Comparison of ENCODE assay signal across 15 mouse cellular contexts in genomic region chr1:87711938-87712613, GRCm38 (mm10). TPM values are rescaled to one million over a fixed set of nuclear protein-coding genes. Genes with fewer than 3 reads are reported as not detected.
DNase-seq lines count a peak whose midpoint lies in the region; ATAC-seq lines count a peak whose summit lies in the region.
"Had no signal": no experiment of that assay in that cellular context is flagged by ENCODE, and none has a peak within 500 bp of the region (broad histone marks: within the 10 kb centered on the region; RNA-seq: fewer than 3 reads in every experiment).

No protein-coding gene starts in this region.

- H3K27me3 ChIP-seq in kidney, embryonic 15.5 days, result no peaks in the 10 kb centered on the region
- H3K27me3 ChIP-seq in erythroblast, embryonic 14.5 days (ENCODE audit: control insufficient read depth), result no peaks in the 10 kb centered on the region
- H3K27me3 ChIP-seq in liver, embryonic 16.5 days (ENCODE audit: control insufficient read depth, insufficient read depth, low read depth, low read length), result no peaks in the 10 kb centered on the region
- no peaks in the 10 kb centered on the region for H3K27me3 ChIP-seq in forebrain, embryonic 16.5 days (replicated peaks; ENCODE audit: control insufficient read depth, insufficient read depth, low read length)
- H3K27me3 ChIP-seq: midbrain, embryonic 12.5 days had no signal

- WGBS in kidney, embryonic 15.5 days, result 82% methylated on average over 10 of the region's 10 CpGs
- 35% methylated on average over 10 of the region's 10 CpGs for WGBS in liver, embryonic 16.5 days (ENCODE audit: insufficient replicate concordance)
- 88% methylated on average over 10 of the region's 10 CpGs for WGBS in forebrain, embryonic 16.5 days

- H3K9me3 ChIP-seq in kidney, embryonic 15.5 days (replicated peaks), result no peaks in the 10 kb centered on the region; the same call in 1 of the 2 replicates
- H3K9me3 ChIP-seq in erythroblast, embryonic 14.5 days (ENCODE audit: control insufficient read depth, low read length), result no peaks in the 10 kb centered on the region
- H3K9me3 ChIP-seq in liver, embryonic 16.5 days (replicated peaks; ENCODE audit: control insufficient read depth, low read length), result no peaks in the 10 kb centered on the region
- H3K9me3 ChIP-seq in forebrain, embryonic 16.5 days (ENCODE audit: control insufficient read depth, low read length), result no peaks in the 10 kb centered on the region

- no peak overlapping the region for H3K4me2 ChIP-seq in kidney, embryonic 15.5 days
- peak overlapping the region; percentile 54 for H3K4me2 ChIP-seq in liver, embryonic 16.5 days (ENCODE audit: low read depth, low read length)
- no peak overlapping the region for H3K4me2 ChIP-seq in forebrain, embryonic 16.5 days (ENCODE audit: low read length)
- H3K4me2 ChIP-seq: midbrain, embryonic 12.5 days had no signal

- H3K4me1 ChIP-seq in kidney, embryonic 15.5 days, result no peaks in the 10 kb centered on the region
- H3K4me1 ChIP-seq in erythroblast, embryonic 14.5 days (ENCODE audit: control insufficient read depth), result peaks cover 86% of the 10 kb centered on the region
- H3K4me1 ChIP-seq in liver, embryonic 16.5 days (ENCODE audit: control insufficient read depth, low read depth, low read length), result peaks cover 34% of the 10 kb centered on the region
- H3K4me1 ChIP-seq in forebrain, embryonic 16.5 days (replicated peaks; ENCODE audit: control insufficient read depth, insufficient read depth, low read length), result peaks cover 9% of the 10 kb centered on the region

- DNase-seq in kidney, postnatal 36 days, result no peak
- peak; percentile 89 for DNase-seq in MEL-GATA-1-ER (ENCODE audit: extremely low read depth, low read depth)
- DNase-seq in cerebellum, adult 11 months, result no peak
- DNase-seq in left cerebral cortex, postnatal 14 days (ENCODE audit: low spot score in 2 of 2), result no peak
- DNase-seq: adrenal gland, adult 8-10 months; cerebellum, postnatal 36 days; kidney, adult 11 months; kidney, postnatal 4 days; layer of hippocampus, postnatal 36 days had no signal

- no peak overlapping the region for H3K27ac ChIP-seq in kidney, embryonic 15.5 days
- H3K27ac ChIP-seq in liver, embryonic 16.5 days (ENCODE audit: low read length), result peak overlapping the region; percentile 90
- no peak overlapping the region for H3K27ac ChIP-seq in forebrain, embryonic 16.5 days (ENCODE audit: low read length)
- H3K27ac ChIP-seq: midbrain, embryonic 12.5 days had no signal

- H3K36me3 ChIP-seq in kidney, embryonic 15.5 days, result no peaks in the 10 kb centered on the region
- H3K36me3 ChIP-seq in erythroblast, embryonic 14.5 days (ENCODE audit: control insufficient read depth), result peaks cover 64% of the 10 kb centered on the region
- H3K36me3 ChIP-seq in liver, embryonic 16.5 days (ENCODE audit: control insufficient read depth, insufficient read depth), result 0 out of 2 replicates have a peak, but pooled peaks cover 2% of the 10 kb centered on the region
- H3K36me3 ChIP-seq in forebrain, embryonic 16.5 days (ENCODE audit: control insufficient read depth, insufficient read depth), result no peaks in the 10 kb centered on the region
- H3K36me3 ChIP-seq: midbrain, embryonic 12.5 days had no signal

- intact Hi-C loops in left cerebral cortex, postnatal 14 days (cut with DNase I), result loop anchor here (5.0 kb wide), 1 partner anchor 105 kb away; no protein-coding TSS in a partner anchor

- no peak overlapping the region for H3K9ac ChIP-seq in kidney, embryonic 15.5 days
- peak overlapping the region; percentile 38 for H3K9ac ChIP-seq in liver, embryonic 16.5 days (ENCODE audit: low read depth, low read length)
- no peak overlapping the region for H3K9ac ChIP-seq in forebrain, embryonic 16.5 days (replicated peaks; ENCODE audit: low read depth, low read length)
- H3K9ac ChIP-seq: midbrain, embryonic 12.5 days had no signal

- no peak overlapping the region for H3K4me3 ChIP-seq in kidney, embryonic 15.5 days (replicated peaks)
- peak overlapping the region; percentile 45 for H3K4me3 ChIP-seq in erythroblast, embryonic 14.5 days (replicated peaks)
- no peak overlapping the region for H3K4me3 ChIP-seq in liver, embryonic 16.5 days (ENCODE audit: low read depth, low read length)
- H3K4me3 ChIP-seq in forebrain, embryonic 16.5 days (replicated peaks; ENCODE audit: low read length), result no peak overlapping the region
- H3K4me3 ChIP-seq: midbrain, embryonic 12.5 days had no signal

- peak; percentile 62; the same call in 1 of the 2 replicates for ATAC-seq in kidney, embryonic 15.5 days (replicated peaks; ENCODE audit: low FRiP score)
- peak; percentile 92 for ATAC-seq in liver, embryonic 16.5 days (ENCODE audit: low read depth)
- ATAC-seq in forebrain, embryonic 16.5 days, result no peak
- ATAC-seq: lung, postnatal 0 days had no signal

RNA-seq across cellular contexts. Expression of gene Atg16l1, which starts 43.6 kb away (rescaled TPM):
- 28.8 and 31.4 TPM in 2 replicates for polyA plus RNA-seq in kidney, embryonic 15.5 days (2015; fragmentation: Nextera tagmentation; extraction: Ambion mirVana)
- polyA plus RNA-seq in erythroblast, embryonic 14.5 days (2012), result 0.36 and 0.66 TPM in 2 replicates
- 14.0 and 14.7 TPM in 2 replicates for polyA plus RNA-seq in liver, embryonic 16.5 days (2015; fragmentation: Nextera tagmentation; extraction: Ambion mirVana)
- 74.5 and 76.3 TPM in 2 replicates for polyA plus RNA-seq in forebrain, embryonic 16.5 days (2015; fragmentation: Nextera tagmentation; extraction: Ambion mirVana)
- total RNA-seq in left cerebral cortex, postnatal 14 days (2021), result 10 to 100 TPM; 66.9 to 68.0 TPM
